Mouse (Mus musculus) cerebral cortex, adult 2 months (tissue): ENCODE measurements around the gene D630023F18Rik.

ENCODE experiments used
- WGBS: fragments of 180-500 bp; shearing (Covaris S2); methylation state at CpG from one replicate; pipeline ENCODE4 v1.1.7; 2018; 5-methylcytosine and 5-hydroxymethylcytosine counted together

Gene D630023F18Rik

GRCm38 (mm10) chr1:65122574-65123372, at the start of gene D630023F18Rik:
Gene D630023F18Rik (minus strand): TSS chr1:65123214.
- WGBS, result 13% methylated on average over 9 of the region's 9 CpGs

- WGBS, result 57% methylated on average over 4 of the region's 4 CpGs
Measured at GRCm38 (mm10) chr1:65171579-65171978, 48.6 kb upstream of the D630023F18Rik start.

GRCm38 (mm10) chr1:65169947-65170346, 46.9 kb upstream of the D630023F18Rik start:
- WGBS, result 88% methylated on average over 5 of the region's 5 CpGs

DNA sequence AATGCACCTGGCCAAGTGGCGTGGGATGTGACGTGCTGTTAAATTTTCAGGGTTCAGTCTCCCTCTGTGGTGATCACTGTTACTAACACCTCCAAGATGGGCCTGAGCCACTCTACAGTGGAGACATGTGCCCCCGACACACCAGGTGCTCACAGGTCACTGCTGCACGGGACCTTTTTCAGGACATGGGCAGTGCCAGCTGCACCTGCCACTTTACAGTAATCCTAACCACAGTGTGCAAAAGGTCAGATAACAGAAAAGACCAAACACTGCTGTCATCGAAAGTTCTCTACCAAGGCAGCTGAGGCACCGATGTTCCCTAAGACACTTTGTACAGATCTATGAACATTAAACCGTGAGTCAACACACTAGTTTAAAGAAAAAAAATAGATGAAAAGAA, 46.5 kb upstream of the D630023F18Rik start:
- 94% methylated on average over 7 of the region's 7 CpGs for WGBS

- WGBS, result 81% methylated on average over 1 of the region's 1 CpGs
Measured at GRCm38 (mm10) chr1:65167496-65167895, 44.5 kb upstream of the D630023F18Rik start.

DNA sequence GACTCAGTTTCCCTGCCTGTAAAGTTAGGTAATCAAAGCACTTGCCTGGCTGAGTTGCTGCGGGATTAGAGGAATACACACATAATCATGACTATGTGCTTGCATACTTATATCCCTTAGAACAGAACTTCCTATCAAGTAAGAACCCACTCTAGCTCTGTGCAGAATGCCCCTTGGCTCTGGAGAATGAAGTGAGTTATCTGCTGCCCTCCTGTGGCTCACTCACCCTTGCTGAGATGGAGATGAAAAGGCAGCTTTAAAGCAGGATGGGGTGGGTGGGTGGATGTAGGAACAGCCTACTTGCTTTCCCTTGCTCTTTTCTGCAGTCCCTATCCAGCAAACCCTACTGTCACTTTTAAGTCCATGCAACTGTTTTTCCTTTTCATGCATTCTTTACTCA, 39.2 kb upstream of the D630023F18Rik start:
- 97% methylated on average over 1 of the region's 1 CpGs for WGBS

GRCm38 (mm10) chr1:65156111-65156510, 33.1 kb upstream of the D630023F18Rik start:
- 96% methylated on average over 5 of the region's 5 CpGs for WGBS

DNA sequence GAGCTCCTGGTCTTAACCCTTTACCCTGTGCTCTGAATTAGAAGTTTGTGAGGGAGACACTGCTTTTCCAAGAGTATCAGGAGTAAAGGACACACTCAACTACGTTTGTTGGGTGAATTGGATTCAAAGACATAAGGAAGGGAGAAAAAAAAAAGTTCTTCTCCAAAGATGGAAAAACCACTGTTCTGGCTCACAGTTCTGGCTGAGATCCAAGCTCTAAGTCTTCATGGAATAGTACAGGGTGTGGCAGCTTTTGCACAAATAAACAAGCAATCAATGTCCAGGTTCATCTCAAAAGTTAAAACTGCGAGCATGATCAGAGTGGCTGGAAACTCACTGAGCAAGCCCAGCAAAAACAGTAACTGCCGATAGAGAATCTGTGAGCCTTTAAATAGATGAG, 25.0 kb upstream of the D630023F18Rik start:
- 65% methylated on average over 3 of the region's 3 CpGs for WGBS

- 96% methylated on average over 5 of the region's 5 CpGs for WGBS
Measured at GRCm38 (mm10) chr1:65147326-65147725, 24.3 kb upstream of the D630023F18Rik start.

- WGBS, result 75% methylated on average over 2 of the region's 2 CpGs
Measured at GRCm38 (mm10) chr1:65146601-65147000, 23.6 kb upstream of the D630023F18Rik start.

DNA sequence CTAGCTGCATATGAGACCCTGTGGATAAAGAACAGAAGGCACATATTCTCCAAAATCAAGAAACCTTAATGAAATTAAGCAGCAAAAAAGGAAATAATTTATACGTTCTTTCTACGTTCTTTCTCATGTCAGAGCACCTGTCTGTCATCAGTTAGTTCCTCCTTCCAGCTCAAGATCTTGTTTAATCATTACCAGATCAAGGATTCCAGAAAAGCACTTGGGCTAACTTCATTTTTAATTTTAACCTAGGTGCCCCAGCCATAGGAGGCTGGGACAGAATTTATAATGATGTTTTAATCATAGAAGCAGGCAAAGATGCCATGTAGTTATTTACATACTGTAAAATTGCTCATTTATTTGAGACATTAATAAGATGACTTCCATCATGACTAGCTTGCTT, 21.8 kb upstream of the D630023F18Rik start:
- 89% methylated on average over 2 of the region's 2 CpGs for WGBS

GRCm38 (mm10) chr1:65137560-65137959, 14.5 kb upstream of the D630023F18Rik start:
- 87% methylated on average over 6 of the region's 6 CpGs for WGBS

DNA sequence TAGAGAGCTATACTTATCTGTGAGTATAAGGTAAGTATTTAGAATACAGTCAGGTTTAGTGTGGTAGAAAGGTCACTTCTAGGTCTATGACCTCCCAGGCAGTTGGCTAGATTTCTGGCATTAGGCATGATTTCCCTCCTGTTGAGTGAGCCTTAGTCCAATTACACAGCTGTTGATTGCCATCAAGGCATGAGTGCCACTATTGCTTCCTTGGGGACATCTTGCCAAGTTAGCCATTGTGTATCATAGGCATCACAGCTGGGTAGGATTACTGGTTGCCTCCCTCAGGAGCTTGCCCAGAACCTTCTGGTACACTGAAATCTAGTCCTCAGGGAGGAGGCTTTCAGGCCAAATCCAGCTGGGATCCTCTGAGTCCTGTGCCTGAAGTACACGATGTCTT, 9.8 kb upstream of the D630023F18Rik start:
- whole genome bisulfite sequencing, result 88% methylated on average over 1 of the region's 1 CpGs

DNA sequence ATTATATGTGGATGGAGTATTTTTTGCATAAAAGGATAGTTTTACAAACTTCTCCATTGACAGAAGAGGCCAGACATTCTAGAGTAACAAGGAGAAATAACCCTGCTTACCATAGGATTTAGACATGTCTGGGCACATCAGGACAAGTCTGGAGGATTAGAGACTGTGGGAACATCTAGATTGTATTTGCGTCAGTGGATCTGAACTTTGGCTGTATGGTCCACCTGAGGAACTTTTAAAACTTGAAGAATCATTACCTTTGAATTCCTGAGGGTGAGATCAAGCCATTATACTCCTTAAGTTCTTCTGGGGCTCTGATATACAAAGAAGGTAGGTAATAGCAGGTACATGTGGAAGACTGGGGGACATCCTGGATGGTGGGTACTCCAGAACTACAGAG, 8.7 kb upstream of the D630023F18Rik start:
- WGBS, result 98% methylated on average over 1 of the region's 1 CpGs

- 82% methylated on average over 3 of the region's 3 CpGs for WGBS
Measured at GRCm38 (mm10) chr1:65130226-65130625, 7.2 kb upstream of the D630023F18Rik start.

GRCm38 (mm10) chr1:65129634-65130180, 6.7 kb upstream of the D630023F18Rik start:
- WGBS, result 60% methylated on average over 3 of the region's 3 CpGs

GRCm38 (mm10) chr1:65119438-65119837, 3.6 kb downstream of the D630023F18Rik start, which contains the start of gene Gm28845:
Gene Gm28845 (minus strand): TSS chr1:65119558.
- 76% methylated on average over 1 of the region's 1 CpGs for WGBS

DNA sequence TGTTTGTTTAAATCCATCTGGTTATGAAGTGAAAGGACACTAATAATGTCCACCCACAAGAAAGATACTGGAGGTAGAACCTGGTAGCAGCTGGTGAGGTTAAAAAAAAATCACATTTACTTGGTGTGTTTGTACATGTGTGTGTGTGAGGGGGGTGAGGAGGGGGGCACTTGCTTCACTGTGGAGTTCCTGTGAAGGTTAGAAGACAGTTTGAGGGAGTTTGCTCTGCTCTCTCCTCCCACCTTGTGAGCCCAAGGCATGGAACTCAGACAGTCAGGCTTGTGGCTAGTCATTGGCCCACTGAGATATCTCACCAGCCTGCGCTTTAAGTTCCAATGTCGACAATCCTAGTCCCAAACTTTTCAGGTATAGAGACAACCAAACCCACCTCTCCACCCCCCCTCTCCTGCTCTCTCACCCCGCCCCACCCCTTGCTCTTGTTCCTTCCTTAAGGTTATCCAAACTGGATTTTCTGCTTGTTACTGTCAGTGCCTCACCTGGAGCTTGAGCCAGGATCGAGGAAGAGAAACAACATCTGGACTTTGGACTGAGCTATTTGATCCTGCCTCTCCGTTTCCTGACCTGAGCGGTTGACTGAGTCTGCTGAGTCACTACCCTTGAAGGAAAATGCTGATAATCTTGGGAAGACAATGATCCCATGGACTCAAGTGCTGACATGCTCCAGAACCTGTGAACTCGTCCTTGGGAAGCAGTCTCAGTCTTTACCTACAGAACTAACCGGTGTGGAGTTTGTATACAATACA, 4.7 kb downstream of the D630023F18Rik start:
- WGBS, result 87% methylated on average over 8 of the region's 8 CpGs

- 95% methylated on average over 5 of the region's 5 CpGs for WGBS
Measured at GRCm38 (mm10) chr1:65113536-65114172, 9.4 kb downstream of the D630023F18Rik start.

- WGBS, result 65% methylated on average over 14 of the region's 14 CpGs
Measured at GRCm38 (mm10) chr1:65112807-65113196, 10.2 kb downstream of the D630023F18Rik start.

GRCm38 (mm10) chr1:65112031-65112806, 10.8 kb downstream of the D630023F18Rik start:
- 6% methylated on average over 8 of the region's 8 CpGs for WGBS
